Mouse (Mus musculus) liver, postnatal 0 days (tissue): Measurements from ENCODE around the gene Toporsl.

ENCODE experiments used
- CTCF ChIP-seq: sonication (generic); IDR thresholded peaks from 2 replicates; pipeline ENCODE4 v1.5.1; 2016; ENCODE audit warnings: antibody characterized with exemption, low read depth
- EP300 ChIP-seq: IDR thresholded peaks from 2 replicates; pipeline ENCODE4 v1.6.1; 2016; ENCODE audit warnings: antibody characterized with exemption, low read depth, mild to moderate bottlenecking

DNA sequence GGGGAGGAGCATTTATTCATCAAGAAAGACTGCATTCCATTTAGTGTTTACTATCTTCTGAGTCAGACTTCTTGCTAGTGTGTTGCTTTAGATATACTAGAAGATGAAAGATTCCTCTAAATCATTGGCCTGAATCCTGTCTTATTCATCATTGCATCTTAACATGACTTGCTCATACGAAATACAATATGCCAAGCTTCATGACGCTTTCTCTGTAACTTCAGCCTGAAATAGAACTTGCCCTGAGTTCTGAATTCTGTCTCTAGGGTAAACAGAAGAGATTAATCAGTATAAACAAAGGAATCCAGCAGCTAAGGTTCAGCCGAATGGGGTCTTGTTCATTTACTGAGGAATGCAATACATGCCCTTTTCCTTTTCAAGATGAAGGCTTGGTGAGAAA is 10.8 kb downstream of the Toporsl start:
- TF ChIP-seq CTCF: no peak
- no peak for TF ChIP-seq EP300
